Mouse (Mus musculus) neural tube, embryonic 12.5 days (tissue): Measurements from ENCODE around the gene Fcrl1. TPM values are rescaled to one million over a fixed set of nuclear protein-coding genes. Genes with fewer than 3 reads are reported as not detected.

Source experiments
- ATAC-seq: fragments of 200-750 bp; cut with Nextera tagmentation; 2 replicates; pipeline ENCODE4 v1.8.0; 2017; ENCODE audit warnings: low read depth, mild to moderate bottlenecking, moderate TSS enrichment, moderate library complexity; ENCODE audit not compliant: low FRiP score
- H3K27ac ChIP-seq: fragments of 300-500 bp; sonication (generic); 2 replicates; pipeline ENCODE4 v1.5.1; 2016
- H3K27me3 ChIP-seq: fragments of 300-500 bp; sonication (generic); replicated peaks from 2 replicates; pipeline ENCODE4 v1.6.1; 2016; ENCODE audit warnings: mild to moderate bottlenecking
- H3K36me3 ChIP-seq: fragments of 300-500 bp; sonication (generic); 2 replicates; pipeline ENCODE4 v1.6.1; 2016; ENCODE audit warnings: mild to moderate bottlenecking
- H3K4me1 ChIP-seq: fragments of 300-500 bp; sonication (generic); 2 replicates; pipeline ENCODE4 v1.6.1; 2016
- H3K4me2 ChIP-seq: fragments of 300-500 bp; sonication (generic); replicated peaks from 2 replicates; pipeline ENCODE4 v1.6.1; 2016; ENCODE audit warnings: mild to moderate bottlenecking
- H3K4me3 ChIP-seq: fragments of 300-500 bp; sonication (generic); 2 replicates; pipeline ENCODE4 v1.5.1; 2016
- H3K9ac ChIP-seq: fragments of 300-500 bp; sonication (generic); 2 replicates; pipeline ENCODE4 v1.6.1; 2016; ENCODE audit warnings: mild to moderate bottlenecking
- H3K9me3 ChIP-seq: fragments of 300-500 bp; sonication (generic); 2 replicates; pipeline ENCODE4 v1.6.1; 2016; ENCODE audit warnings: mild to moderate bottlenecking
- WGBS: fragments of 180-500 bp; shearing (Covaris S2); methylation state at CpG from one replicate; pipeline ENCODE4 v1.1.7; 2016; 5-methylcytosine and 5-hydroxymethylcytosine counted together
- polyA plus RNA-seq: library from polyadenylated mRNA; unstranded; fragments of >200 nt; fragmentation: Nextera tagmentation; extraction: Ambion mirVana; gene quantifications from 2 replicates; pipeline ENCODE4 v1.2.1, GENCODE M21; 2016

Gene Fcrl1
- polyA plus RNA-seq, 1 experiment from 2014 or later = 0.29 TPM

GRCm38 (mm10) chr3:87422386-87422910 lies 46.3 kb downstream of the Fcrl1 start:
- no peak overlapping the region for H3K4me3 ChIP-seq
- H3K27me3 ChIP-seq = no peaks in the 10 kb centered on the region
- WGBS = 87% methylated on average over 4 of the region's 4 CpGs
- no peak for ATAC-seq
- H3K27ac ChIP-seq = no peak overlapping the region
- no peaks in the 10 kb centered on the region for H3K9me3 ChIP-seq
- H3K9ac ChIP-seq = no peak overlapping the region
- H3K36me3 ChIP-seq = no peaks in the 10 kb centered on the region
- H3K4me1 ChIP-seq = no peaks in the 10 kb centered on the region
- H3K4me2 ChIP-seq = no peak overlapping the region

- H3K4me1 ChIP-seq = no peaks in the 10 kb centered on the region
- H3K4me3 ChIP-seq = no peak within 1 kb of the TSS
- WGBS = 90% methylated on average over 5 of the region's 5 CpGs
- H3K27ac ChIP-seq = no peak within 1 kb of the TSS
- no peaks in the 10 kb centered on the region for H3K9me3 ChIP-seq
- H3K36me3 ChIP-seq = no peaks in the 10 kb centered on the region
- H3K27me3 ChIP-seq = no peaks in the 10 kb centered on the region
- no peak within 1 kb of the TSS for H3K4me2 ChIP-seq
- ATAC-seq = no peak
- H3K9ac ChIP-seq = no peak within 1 kb of the TSS
Observed at GRCm38 (mm10) chr3:87435479-87435878, 59.3 kb downstream of the Fcrl1 start, which contains the start of gene Fcrl5. Fcrl5 (plus strand) TSS chr3:87435773.

GRCm38 (mm10) chr3:87440586-87440985 lies 64.4 kb downstream of the Fcrl1 start:
- Histone ChIP-seq H3K36me3 (no peaks in the 10 kb centered on the region), H3K9ac (no peak overlapping the region), H3K27me3 (no peaks in the 10 kb centered on the region), H3K4me1 (no peaks in the 10 kb centered on the region), H3K9me3 (no peaks in the 10 kb centered on the region), H3K27ac (no peak overlapping the region), H3K4me2 (no peak overlapping the region), H3K4me3 (no peak overlapping the region)
- 86% methylated on average over 1 of the region's 1 CpGs for WGBS
- ATAC-seq = no peak

GRCm38 (mm10) chr3:87443968-87444367 lies 67.8 kb downstream of the Fcrl1 start:
- Histone ChIP-seq H3K36me3 (no peaks in the 10 kb centered on the region), H3K4me2 (no peak overlapping the region), H3K4me1 (no peaks in the 10 kb centered on the region), H3K9ac (no peak overlapping the region), H3K27ac (no peak overlapping the region), H3K27me3 (no peaks in the 10 kb centered on the region), H3K9me3 (no peaks in the 10 kb centered on the region), H3K4me3 (no peak overlapping the region)
- no peak for ATAC-seq
- WGBS = 75% methylated on average over 6 of the region's 6 CpGs

Other genes starting within 250 kb of the Fcrl1 start
- 12.9 and 13.2 TPM in 2 replicates for gene Kirrel, start 201.6 kb upstream of the Fcrl1 start, polyA plus RNA-seq
- gene Fcrls, start 112.6 kb upstream of the Fcrl1 start, polyA plus RNA-seq = 7.4 and 7.5 TPM in 2 replicates
- 0.09 TPM in 1 of 2 replicates, not detected in the other for gene Cd5l, start 18.5 kb upstream of the Fcrl1 start, polyA plus RNA-seq
- not detected in 2 replicates for gene Fcrl5, start 59.4 kb downstream of the Fcrl1 start, polyA plus RNA-seq
- 13.7 and 14.5 TPM in 2 replicates for gene Etv3, start 149.0 kb downstream of the Fcrl1 start, polyA plus RNA-seq
- gene Arhgef11, start 241.2 kb downstream of the Fcrl1 start, polyA plus RNA-seq = 23.6 and 27.1 TPM in 2 replicates